Mouse (Mus musculus) MEL (cell line): ENCODE results near the gene Nup160. TPM values are rescaled to one million over a fixed set of nuclear protein-coding genes. Genes with fewer than 3 reads are reported as not detected.

Experiments used
- DNase-seq: peaks from one replicate; pipeline ENCODE4 v3.0.0; 2011; ENCODE audit warnings: low read depth, low spot score
- H3K27ac ChIP-seq: 2 replicates; pipeline ENCODE4 v1.5.1; 2012; ENCODE audit warnings: low read depth, mild to moderate bottlenecking, control low read depth, low read length, moderate library complexity; ENCODE audit not compliant: control insufficient read depth
- H3K27me3 ChIP-seq, 2 experiments: fragments of 150-350 bp in 1 of 2; sonication (generic) in 1 of 2; 2 replicates each; pipeline ENCODE4 v1.6.1; 2012; ENCODE audit warnings: low read length in 2 of 2, mild to moderate bottlenecking in 2 of 2, improper control_type of control experiment in 1 of 2, moderate library complexity in 1 of 2; ENCODE audit not compliant: insufficient read depth in 2 of 2, control insufficient read depth in 1 of 2
- H3K36me3 ChIP-seq, 2 experiments: 2 replicates each; pipeline ENCODE4 v1.6.1; 2012 to 2014; ENCODE audit warnings: low read length in 2 of 2, improper control_type of control experiment in 1 of 2, inconsistent platforms in 1 of 2, mild to moderate bottlenecking in 1 of 2; ENCODE audit not compliant: insufficient read depth in 2 of 2, control insufficient read depth in 1 of 2
- H3K4me1 ChIP-seq, 2 experiments: fragments of 150-350 bp in 1 of 2; sonication (generic) in 1 of 2; 2 replicates each; pipeline ENCODE4 v1.6.1; 2012; ENCODE audit warnings: low read length in 2 of 2, improper control_type of control experiment in 1 of 2, mild to moderate bottlenecking in 1 of 2; ENCODE audit not compliant: insufficient read depth in 2 of 2, control insufficient read depth in 1 of 2
- H3K4me3 ChIP-seq, 2 experiments: fragments of 150-350 bp in 1 of 2; sonication (generic) in 1 of 2; 2 replicates each; pipeline ENCODE4 v1.5.1; 2012; ENCODE audit warnings: low read depth in 2 of 2, low read length in 2 of 2, mild to moderate bottlenecking in 2 of 2, moderate library complexity in 2 of 2, control low read depth in 1 of 2, improper control_type of control experiment in 1 of 2; ENCODE audit not compliant: control insufficient read depth in 1 of 2, insufficient read depth in 1 of 2
- H3K79me2 ChIP-seq: 2 replicates; pipeline ENCODE4 v1.6.1; 2012; ENCODE audit warnings: mild to moderate bottlenecking, low read length, moderate library complexity; ENCODE audit not compliant: control insufficient read depth, poor library complexity, insufficient read depth
- H3K9ac ChIP-seq: 2 replicates; pipeline ENCODE4 v1.6.1; 2012; ENCODE audit warnings: low read depth, mild to moderate bottlenecking, control low read depth, low read length, moderate library complexity; ENCODE audit not compliant: control insufficient read depth, poor library complexity, severe bottlenecking
- H3K9me3 ChIP-seq: fragments of 150-350 bp; sonication (generic); replicated peaks from 2 replicates; pipeline ENCODE4 v1.6.1; 2012; ENCODE audit warnings: mild to moderate bottlenecking, low read length, improper control_type of control experiment, moderate library complexity; ENCODE audit not compliant: insufficient read depth
- CHD1 ChIP-seq: IDR thresholded peaks from 2 replicates; pipeline ENCODE4 v1.6.1; 2012; ENCODE audit warnings: low read depth, mild to moderate bottlenecking, inconsistent platforms, low read length, improper control_type of control experiment
- CHD2 ChIP-seq: IDR thresholded peaks from 2 replicates; pipeline ENCODE4 v1.6.1; 2011; ENCODE audit warnings: low read length, improper control_type of control experiment
- CTCF ChIP-seq, 3 experiments: IDR thresholded peaks in 2 of 3; conservative IDR thresholded peaks in 1 of 3; 2 replicates each; pipeline ENCODE4 v1.5.1; 2011 to 2012; ENCODE audit warnings: low read length in 3 of 3, low read depth in 2 of 3, mild to moderate bottlenecking in 2 of 3, improper control_type of control experiment in 1 of 3, inconsistent platforms in 1 of 3, mixed read lengths in 1 of 3, moderate library complexity in 1 of 3; ENCODE audit not compliant: control insufficient read depth in 1 of 3, insufficient read depth in 1 of 3, poor library complexity in 1 of 3, severe bottlenecking in 1 of 3
- ELF1 ChIP-seq: IDR thresholded peaks from 2 replicates; pipeline ENCODE4 v1.6.1; 2014; ENCODE audit warnings: low read depth, mild to moderate bottlenecking, inconsistent platforms, low read length, improper control_type of control experiment, moderate library complexity
- ETS1 ChIP-seq: IDR thresholded peaks from 2 replicates; pipeline ENCODE4 v1.6.1; 2012; ENCODE audit warnings: low read depth, mild to moderate bottlenecking, inconsistent platforms, low read length, improper control_type of control experiment, moderate library complexity
- KAT2A ChIP-seq: conservative IDR thresholded peaks from 2 replicates; pipeline ENCODE4 v1.6.1; 2012; ENCODE audit warnings: low read depth, low read length, improper control_type of control experiment, inconsistent platforms
- MAX ChIP-seq: IDR thresholded peaks from 2 replicates; pipeline ENCODE4 v1.6.1; 2011; ENCODE audit warnings: low read length, improper control_type of control experiment
- MAZ ChIP-seq: IDR thresholded peaks from 2 replicates; pipeline ENCODE4 v1.6.1; 2012; ENCODE audit warnings: low read depth, mild to moderate bottlenecking, inconsistent platforms, low read length, improper control_type of control experiment
- MYC ChIP-seq: IDR thresholded peaks from 2 replicates; pipeline ENCODE4 v1.6.1; 2011; ENCODE audit warnings: low read depth, mild to moderate bottlenecking, low read length, improper control_type of control experiment, moderate library complexity
- NRF1 ChIP-seq: IDR thresholded peaks from 2 replicates; pipeline ENCODE4 v1.6.1; 2014; ENCODE audit warnings: low read depth, mild to moderate bottlenecking, inconsistent platforms, low read length, improper control_type of control experiment, moderate library complexity; ENCODE audit not compliant: poor library complexity, insufficient read depth, severe bottlenecking
- POLR2AphosphoS2 ChIP-seq: IDR thresholded peaks from 2 replicates; pipeline ENCODE4 v1.6.1; 2011; ENCODE audit warnings: low read length, improper control_type of control experiment
- SIN3A ChIP-seq: IDR thresholded peaks from 2 replicates; pipeline ENCODE4 v1.6.1; 2012; ENCODE audit warnings: low read length, improper control_type of control experiment, inconsistent platforms
- TCF12 ChIP-seq: IDR thresholded peaks from 2 replicates; pipeline ENCODE4 v1.6.1; 2014; ENCODE audit warnings: low read depth, mild to moderate bottlenecking, inconsistent platforms, low read length, improper control_type of control experiment, moderate library complexity
- UBTF ChIP-seq: IDR thresholded peaks from 2 replicates; pipeline ENCODE4 v1.6.1; 2012; ENCODE audit warnings: low read depth, mild to moderate bottlenecking, inconsistent platforms, low read length, improper control_type of control experiment, moderate library complexity, borderline replicate concordance; ENCODE audit not compliant: insufficient read depth
- USF1 ChIP-seq: IDR thresholded peaks from 2 replicates; pipeline ENCODE4 v1.6.1; 2014; ENCODE audit warnings: low read depth, mild to moderate bottlenecking, inconsistent platforms, low read length, improper control_type of control experiment, moderate library complexity
- USF2 ChIP-seq, 2 experiments: IDR thresholded peaks; 2 replicates each; pipeline ENCODE4 v1.6.1; 2011 to 2012; ENCODE audit warnings: improper control_type of control experiment in 2 of 2, low read length in 2 of 2, borderline replicate concordance in 1 of 2, inconsistent platforms in 1 of 2, low read depth in 1 of 2, mild to moderate bottlenecking in 1 of 2; ENCODE audit not compliant: insufficient read depth in 1 of 2
- ZC3H11A ChIP-seq: IDR thresholded peaks from 2 replicates; pipeline ENCODE4 v1.6.1; 2012; ENCODE audit warnings: low read depth, mild to moderate bottlenecking, inconsistent platforms, low read length, improper control_type of control experiment
- ZNF384 ChIP-seq: IDR thresholded peaks from 2 replicates; pipeline ENCODE4 v1.6.1; 2012; ENCODE audit warnings: low read depth, mild to moderate bottlenecking, inconsistent platforms, low read length, improper control_type of control experiment
- polyA plus RNA-seq, 2 experiments: library from polyadenylated mRNA; stranded (reverse) in 1 of 2; unstranded in 1 of 2; fragments of >175 nt in 1 of 2; fragments of >200 nt in 1 of 2; gene quantifications; 2 replicates each; pipeline versions ENCODE4 v1.2.1 to v1.2.4; 2012; ENCODE audit warnings: low replicate concordance in 2 of 2, low read depth in 1 of 2; ENCODE audit not compliant: insufficient read length in 2 of 2, insufficient read depth in 1 of 2, missing spikeins in 1 of 2
- total RNA-seq: library from RNA; depleted of rRNA; stranded (reverse); fragments of 300-350 nt; gene quantifications from 2 replicates; pipeline ENCODE4 v1.2.3, GENCODE M21; 2012

The Nup160 gene
- total and polyA plus RNA-seq, 3 experiments = 43.8 to 91.4 (median 63.8) TPM

- no peak for TF ChIP-seq ETS1
- peak; percentile 28 to 81; a peak in 2 of 4 replicates for TF ChIP-seq USF2 (IDR thresholded peaks at IDR 0.05; ENCODE audit: borderline replicate concordance in 1 of 2, insufficient read depth in 1 of 2, low read depth in 1 of 2, low read length in 2 of 2)
- peak; percentile 88 for TF ChIP-seq USF1
- TF ChIP-seq MYC = no peak
- peak; percentile 55 for TF ChIP-seq MAX
- Histone ChIP-seq H3K27me3 (no peaks in the 10 kb centered on the region), H3K4me1 (peaks cover 17 to 34% of the 10 kb centered on the region in 2 experiments), H3K27ac (no peak overlapping the region), H3K9ac (no peak overlapping the region), H3K36me3 (peaks cover 0 to 37% of the 10 kb centered on the region in 2 experiments; a peak in 2 of 4 replicates), H3K79me2 (no peaks in the 10 kb centered on the region), H3K4me3 (no peak overlapping the region), H3K9me3 (no peaks in the 10 kb centered on the region)
- DNase-seq = no peak
Observed at GRCm38 (mm10) chr2:90636853-90637252, 40.2 kb upstream of the Nup160 start.

GRCm38 (mm10) chr2:90638986-90639746 is 37.8 kb upstream of the Nup160 start:
- Histone ChIP-seq H3K27ac (0 out of 2 replicates have a peak overlapping the region, but pooled peaks have one; percentile 1), H3K79me2 (no peaks in the 10 kb centered on the region)

More at GRCm38 (mm10) chr2:90638986-90639746, 37.8 kb upstream of the Nup160 start:
- peaks cover 17 to 34% of the 10 kb centered on the region in 2 experiments for H3K4me1 ChIP-seq
- no peak overlapping the region for H3K4me3 ChIP-seq
- peaks cover 0 to 42% of the 10 kb centered on the region in 2 experiments; a peak in 2 of 4 replicates for H3K36me3 ChIP-seq
- peak overlapping the region; percentile 28; the same call in 1 of the 2 replicates for H3K9ac ChIP-seq
- H3K27me3 ChIP-seq = no peaks in the 10 kb centered on the region
- TF ChIP-seq MYC = no peak
- TF ChIP-seq ELF1 = no peak
- TF ChIP-seq CHD2 = no peak
- TF ChIP-seq ZNF384 = no peak
- TF ChIP-seq CHD1 = no peak
- no peak for TF ChIP-seq SIN3A
- no peak for TF ChIP-seq UBTF
- no peak for TF ChIP-seq NRF1
- TF ChIP-seq ZC3H11A = no peak
- no peak for TF ChIP-seq CTCF (IDR thresholded peaks at IDR 0.05 in 2 of 3, conservative IDR thresholded peaks at IDR 0.05 in 1 of 3; ENCODE audit: control insufficient read depth in 1 of 3, insufficient read depth in 1 of 3, low read depth in 2 of 3, low read length in 3 of 3, poor library complexity in 1 of 3, severe bottlenecking in 1 of 3)
- no peak for TF ChIP-seq POLR2AphosphoS2
- no peak for TF ChIP-seq MAZ
- no peak for TF ChIP-seq TCF12
- no peak for TF ChIP-seq KAT2A
- TF ChIP-seq ETS1 = no peak
- H3K9me3 ChIP-seq = no peaks in the 10 kb centered on the region
- peak; percentile 57 for DNase-seq
